Mouse (Mus musculus) forebrain, embryonic 10.5 days (tissue): ENCODE measurements around the gene Fryl. TPM values are rescaled to one million over a fixed set of nuclear protein-coding genes. Genes with fewer than 3 reads are reported as not detected.

ENCODE experiments used
- DNase-seq: peaks from one replicate; pipeline ENCODE4 v3.0.0-alpha.2; 2017; ENCODE audit warnings: low spot score; ENCODE audit errors: extremely low spot score
- H3K27ac ChIP-seq: fragments of 300-500 bp; sonication (generic); 2 replicates; pipeline ENCODE4 v1.5.1; 2016; ENCODE audit warnings: mild to moderate bottlenecking
- H3K27me3 ChIP-seq: fragments of 300-500 bp; sonication (generic); 2 replicates; pipeline ENCODE4 v1.6.1; 2016; ENCODE audit warnings: mild to moderate bottlenecking; ENCODE audit not compliant: poor library complexity, severe bottlenecking
- H3K36me3 ChIP-seq: fragments of 300-500 bp; sonication (generic); replicated peaks from 2 replicates; pipeline ENCODE4 v1.6.1; 2016; ENCODE audit warnings: mild to moderate bottlenecking, moderate library complexity
- H3K4me1 ChIP-seq: fragments of 300-500 bp; sonication (generic); 2 replicates; pipeline ENCODE4 v1.6.1; 2016
- H3K4me3 ChIP-seq: fragments of 300-500 bp; sonication (generic); 2 replicates; pipeline ENCODE4 v1.5.1; 2016; ENCODE audit warnings: mild to moderate bottlenecking, moderate library complexity
- H3K9me3 ChIP-seq: fragments of 300-500 bp; sonication (generic); 2 replicates; pipeline ENCODE4 v1.6.1; 2016; ENCODE audit warnings: mild to moderate bottlenecking, moderate library complexity
- WGBS: fragments of 180-500 bp; shearing (Covaris S2); methylation state at CpG from one replicate; pipeline ENCODE4 v1.1.7; 2016; 5-methylcytosine and 5-hydroxymethylcytosine counted together
- polyA plus RNA-seq: library from polyadenylated mRNA; unstranded; fragments of >200 nt; fragmentation: Nextera tagmentation; extraction: Ambion mirVana; gene quantifications from 2 replicates; pipeline ENCODE4 v1.2.1, GENCODE M21; 2016

The Fryl gene
- polyA plus RNA-seq, 1 experiment from 2014 or later = 28.0 TPM

GRCm38 (mm10) chr5:73182701-73183447 lies 73.5 kb downstream of the Fryl start:
- no peaks in the 10 kb centered on the region for H3K27me3 ChIP-seq
- no peak for DNase-seq
- H3K4me3 ChIP-seq = no peak overlapping the region
- no peaks in the 10 kb centered on the region for H3K9me3 ChIP-seq
- H3K27ac ChIP-seq = no peak overlapping the region
- WGBS = 93% methylated on average over 12 of the region's 12 CpGs
- peaks cover 15% of the 10 kb centered on the region for H3K36me3 ChIP-seq
- no peaks in the 10 kb centered on the region for H3K4me1 ChIP-seq

- Histone ChIP-seq H3K27me3 (no peaks in the 10 kb centered on the region), H3K4me3 (no peak overlapping the region), H3K36me3 (peaks cover 15% of the 10 kb centered on the region), H3K27ac (no peak overlapping the region), H3K4me1 (no peaks in the 10 kb centered on the region), H3K9me3 (no peaks in the 10 kb centered on the region)
- WGBS = 75% methylated on average over 9 of the region's 9 CpGs
- no peak for DNase-seq
Observed at GRCm38 (mm10) chr5:73182191-73182590, 74.2 kb downstream of the Fryl start.

DNA sequence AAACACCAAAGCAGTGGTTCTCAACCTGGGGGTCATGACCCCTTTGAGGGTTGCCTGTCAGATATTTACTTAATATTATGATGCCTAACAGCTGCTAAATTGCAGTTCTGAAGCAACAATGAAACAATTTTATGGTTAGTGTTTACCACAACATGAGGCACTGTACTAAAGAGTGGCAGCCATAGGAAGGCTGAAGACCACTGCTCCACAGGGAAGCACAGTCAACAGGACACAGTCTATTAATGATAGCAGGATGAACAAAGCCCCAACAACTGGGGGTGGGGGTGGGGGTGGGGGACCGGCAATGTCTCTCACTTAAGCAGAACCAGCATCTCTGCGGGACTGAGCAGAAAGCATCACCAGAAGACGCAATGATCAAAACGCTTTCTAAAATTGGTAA lies 80.1 kb downstream of the Fryl start:
- Histone ChIP-seq H3K27ac (no peak overlapping the region), H3K4me3 (no peak overlapping the region), H3K9me3 (no peaks in the 10 kb centered on the region), H3K27me3 (no peaks in the 10 kb centered on the region), H3K36me3 (peaks cover 8% of the 10 kb centered on the region; the same call in 1 of the 2 replicates), H3K4me1 (peaks cover 2% of the 10 kb centered on the region; the same call in 1 of the 2 replicates)
- no peak for DNase-seq
- whole genome bisulfite sequencing = 87% methylated on average over 4 of the region's 4 CpGs

- peaks cover 2% of the 10 kb centered on the region; the same call in 1 of the 2 replicates for H3K4me1 ChIP-seq
- H3K9me3 ChIP-seq = no peaks in the 10 kb centered on the region
- DNase-seq = no peak
- H3K27me3 ChIP-seq = no peaks in the 10 kb centered on the region
- 91% methylated on average over 12 of the region's 12 CpGs for WGBS
- no peak overlapping the region for H3K4me3 ChIP-seq
- no peak overlapping the region for H3K27ac ChIP-seq
- peaks cover 8% of the 10 kb centered on the region; the same call in 1 of the 2 replicates for H3K36me3 ChIP-seq
Observed at GRCm38 (mm10) chr5:73175377-73176147, 80.9 kb downstream of the Fryl start.

GRCm38 (mm10) chr5:73171876-73172480 lies 84.4 kb downstream of the Fryl start:
- no peak for DNase-seq
- Histone ChIP-seq H3K4me1 (peaks cover 11% of the 10 kb centered on the region), H3K27me3 (no peaks in the 10 kb centered on the region), H3K4me3 (no peak overlapping the region), H3K36me3 (0 out of 2 replicates have a peak, but pooled peaks cover 2% of the 10 kb centered on the region), H3K27ac (no peak overlapping the region), H3K9me3 (no peaks in the 10 kb centered on the region)
- 75% methylated on average over 12 of the region's 12 CpGs for WGBS

DNA sequence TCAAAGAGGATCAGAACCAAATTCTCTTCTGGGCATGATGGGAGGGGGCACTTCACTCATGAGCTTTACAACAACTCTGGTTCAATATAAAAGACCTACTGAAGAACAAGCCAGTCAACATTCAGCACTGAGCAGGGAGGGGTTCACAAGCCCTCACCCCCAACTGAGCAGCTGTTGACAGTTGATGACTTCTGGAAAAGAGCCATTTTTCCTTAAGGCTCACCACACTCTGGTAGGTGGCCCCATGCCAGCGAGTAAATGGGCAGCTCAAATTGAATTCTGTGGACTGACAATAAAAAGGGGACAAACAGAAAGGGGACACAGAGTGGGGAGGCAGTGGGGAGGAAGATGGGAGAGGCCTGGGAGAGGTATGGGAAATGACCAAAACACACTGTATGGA lies 85.2 kb downstream of the Fryl start:
- no peaks in the 10 kb centered on the region for H3K9me3 ChIP-seq
- H3K27me3 ChIP-seq = no peaks in the 10 kb centered on the region
- H3K27ac ChIP-seq = no peak overlapping the region
- H3K36me3 ChIP-seq = 0 out of 2 replicates have a peak, but pooled peaks cover 2% of the 10 kb centered on the region
- H3K4me3 ChIP-seq = no peak overlapping the region
- no peak for DNase-seq
- 54% methylated on average over 1 of the region's 1 CpGs for WGBS
- peaks cover 8% of the 10 kb centered on the region for H3K4me1 ChIP-seq

DNA sequence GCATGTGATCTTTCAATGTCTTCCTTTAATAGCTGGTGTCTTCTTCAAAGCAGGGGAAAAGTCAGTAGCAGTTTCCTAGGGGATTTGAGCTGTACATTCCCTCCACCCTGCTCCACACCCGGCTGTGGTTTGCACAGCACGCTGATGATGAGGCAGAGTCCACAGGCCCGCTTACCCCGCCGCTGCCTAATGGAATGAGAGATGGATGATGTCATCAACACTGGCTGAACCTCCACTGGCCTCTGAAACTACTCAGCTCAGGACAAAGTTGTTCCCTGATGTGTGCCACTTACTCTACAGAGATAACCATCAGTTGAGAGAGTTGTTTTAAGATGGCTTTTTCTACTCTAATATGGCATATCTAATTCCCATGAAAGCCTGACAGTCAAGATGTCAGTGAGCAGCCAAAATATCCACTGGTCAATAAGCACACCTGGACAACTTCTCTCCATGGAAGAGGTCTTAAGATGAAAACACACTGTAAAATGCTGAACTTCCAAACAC lies 87.6 kb downstream of the Fryl start:
- no peaks in the 10 kb centered on the region for H3K9me3 ChIP-seq
- no peaks in the 10 kb centered on the region for H3K27me3 ChIP-seq
- H3K4me1 ChIP-seq = peaks cover 14% of the 10 kb centered on the region
- H3K4me3 ChIP-seq = no peak overlapping the region
- 87% methylated on average over 5 of the region's 5 CpGs for WGBS
- H3K27ac ChIP-seq = no peak overlapping the region
- DNase-seq = no peak
- 0 out of 2 replicates have a peak, but pooled peaks cover 2% of the 10 kb centered on the region for H3K36me3 ChIP-seq

- no peaks in the 10 kb centered on the region for H3K9me3 ChIP-seq
- no peak for DNase-seq
- H3K27me3 ChIP-seq = no peaks in the 10 kb centered on the region
- H3K36me3 ChIP-seq = 0 out of 2 replicates have a peak, but pooled peaks cover 2% of the 10 kb centered on the region
- no peak overlapping the region for H3K27ac ChIP-seq
- H3K4me1 ChIP-seq = peaks cover 18% of the 10 kb centered on the region
- 88% methylated on average over 18 of the region's 18 CpGs for WGBS
- no peak overlapping the region for H3K4me3 ChIP-seq
Observed at GRCm38 (mm10) chr5:73167976-73168768, 88.2 kb downstream of the Fryl start.

GRCm38 (mm10) chr5:73163970-73164369 lies 92.4 kb downstream of the Fryl start:
- no peaks in the 10 kb centered on the region for H3K9me3 ChIP-seq
- no peak overlapping the region for H3K4me3 ChIP-seq
- H3K27me3 ChIP-seq = no peaks in the 10 kb centered on the region
- H3K27ac ChIP-seq = peak overlapping the region; percentile 52; the same call in 1 of the 2 replicates
- 0 out of 2 replicates have a peak, but pooled peaks cover 2% of the 10 kb centered on the region for H3K36me3 ChIP-seq
- no peak for DNase-seq
- peaks cover 25% of the 10 kb centered on the region for H3K4me1 ChIP-seq
- 30% methylated on average over 6 of the region's 6 CpGs for WGBS

DNA sequence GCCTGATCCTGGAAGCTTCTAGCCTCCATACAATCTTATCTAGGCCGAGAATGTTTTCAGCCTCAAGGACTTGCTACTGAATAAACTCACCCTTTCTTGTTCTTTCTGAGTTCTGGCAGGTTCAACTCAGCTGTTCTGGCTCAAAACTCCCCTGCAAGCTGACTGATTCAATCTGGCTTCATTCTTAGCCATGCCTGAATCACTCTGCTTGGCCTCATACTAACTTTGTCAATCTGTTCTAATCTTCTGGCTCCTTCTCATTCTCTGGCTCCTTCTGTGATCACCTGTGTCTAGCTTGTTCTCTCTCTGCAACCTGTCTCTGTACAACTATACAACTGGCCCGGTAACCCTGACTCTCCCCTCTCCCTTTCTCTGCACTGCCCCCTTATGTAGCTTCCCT lies 93.9 kb downstream of the Fryl start:
- H3K27me3 ChIP-seq = no peaks in the 10 kb centered on the region
- no peaks in the 10 kb centered on the region for H3K9me3 ChIP-seq
- 92% methylated on average over 2 of the region's 2 CpGs for WGBS
- H3K4me3 ChIP-seq = no peak overlapping the region
- no peak for DNase-seq
- H3K27ac ChIP-seq = no peak overlapping the region
- peaks cover 17% of the 10 kb centered on the region for H3K4me1 ChIP-seq
- H3K36me3 ChIP-seq = no peaks in the 10 kb centered on the region

- Histone ChIP-seq H3K4me1 (peaks cover 17% of the 10 kb centered on the region), H3K27me3 (no peaks in the 10 kb centered on the region), H3K27ac (no peak overlapping the region; the same call in 1 of the 2 replicates), H3K36me3 (no peaks in the 10 kb centered on the region), H3K9me3 (no peaks in the 10 kb centered on the region), H3K4me3 (no peak overlapping the region)
- 96% methylated on average over 9 of the region's 9 CpGs for WGBS
- DNase-seq = no peak
Observed at GRCm38 (mm10) chr5:73160440-73160839, 96.0 kb downstream of the Fryl start.

DNA sequence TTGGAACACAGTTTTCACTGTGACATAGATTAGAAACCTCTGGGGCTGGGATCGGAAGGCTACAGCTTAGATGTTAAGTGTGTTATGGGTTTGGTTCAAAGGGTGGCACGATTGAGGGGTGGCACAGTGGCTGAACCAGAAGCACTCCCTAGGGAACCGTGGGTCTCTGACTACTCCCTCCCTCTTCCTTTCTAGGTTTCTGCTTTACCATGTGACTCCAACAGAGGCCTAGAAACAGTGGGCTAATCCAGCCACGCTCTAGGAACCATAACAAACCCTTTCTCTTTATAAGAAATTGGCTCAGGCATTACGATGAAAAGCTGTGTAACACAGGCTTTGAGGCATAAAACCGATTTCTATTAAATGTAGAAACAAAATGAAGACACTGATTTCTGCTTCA lies 98.9 kb downstream of the Fryl start:
- DNase-seq = no peak
- Histone ChIP-seq H3K27me3 (no peaks in the 10 kb centered on the region), H3K4me3 (no peak overlapping the region), H3K27ac (no peak overlapping the region), H3K9me3 (no peaks in the 10 kb centered on the region), H3K36me3 (no peaks in the 10 kb centered on the region), H3K4me1 (0 out of 2 replicates have a peak, but pooled peaks cover 7% of the 10 kb centered on the region)
- WGBS = 86% methylated on average over 6 of the region's 6 CpGs
